Mouse (Mus musculus) stomach, postnatal 0 days (tissue): ENCODE measurements at regions not wholly inside any gene's neighbourhood (a gene's known extent, or its start where the extent isn't known, plus 50 kb on each side); places are given as distances from the start of the nearest gene placed in this dataset.

ENCODE experiments used
- ATAC-seq: fragments of 200-750 bp; cut with Nextera tagmentation; 2 replicates; pipeline ENCODE4 v1.8.0; 2017; ENCODE audit not compliant: low FRiP score, low TSS enrichment
- DNase-seq: peaks from one replicate; pipeline ENCODE4 v3.0.0-alpha.2; 2016; ENCODE audit warnings: low spot score
- H3K27ac ChIP-seq: fragments of 300-500 bp; sonication (generic); replicated peaks from 2 replicates; pipeline ENCODE4 v1.5.1; 2014; ENCODE audit warnings: mild to moderate bottlenecking, control low read depth
- H3K27me3 ChIP-seq: fragments of 300-500 bp; sonication (generic); 2 replicates; pipeline ENCODE4 v1.6.1; 2014; ENCODE audit warnings: low read length; ENCODE audit not compliant: control insufficient read depth, insufficient read depth
- H3K36me3 ChIP-seq: fragments of 300-500 bp; sonication (generic); 2 replicates; pipeline ENCODE4 v1.6.1; 2014; ENCODE audit warnings: low read length, mixed read lengths; ENCODE audit not compliant: control insufficient read depth, insufficient read depth
- H3K4me1 ChIP-seq: fragments of 300-500 bp; sonication (generic); replicated peaks from 2 replicates; pipeline ENCODE4 v1.6.1; 2014; ENCODE audit warnings: antibody characterized with exemption; ENCODE audit not compliant: control insufficient read depth, insufficient read depth
- H3K4me2 ChIP-seq: fragments of 300-500 bp; sonication (generic); replicated peaks from 2 replicates; pipeline ENCODE4 v1.6.1; 2014; ENCODE audit warnings: low read depth, mild to moderate bottlenecking, control low read depth, moderate library complexity
- H3K4me3 ChIP-seq: fragments of 300-500 bp; sonication (generic); 2 replicates; pipeline ENCODE4 v1.5.1; 2014; ENCODE audit warnings: low read depth, low read length, control low read depth
- H3K9ac ChIP-seq: fragments of 300-500 bp; sonication (generic); 2 replicates; pipeline ENCODE4 v1.6.1; 2014; ENCODE audit warnings: mild to moderate bottlenecking, low read length, control low read depth, mixed read lengths
- H3K9me3 ChIP-seq: fragments of 300-500 bp; sonication (generic); 2 replicates; pipeline ENCODE4 v1.6.1; 2016; ENCODE audit warnings: low read length; ENCODE audit not compliant: control insufficient read depth
- CTCF ChIP-seq: IDR thresholded peaks from 2 replicates; pipeline ENCODE4 v1.5.1; 2016; ENCODE audit warnings: antibody characterized with exemption, low read depth, mild to moderate bottlenecking, moderate library complexity
- EP300 ChIP-seq: optimal IDR thresholded peaks from 2 replicates; pipeline ENCODE3; 2016; ENCODE audit warnings: antibody characterized with exemption
- WGBS: fragments of 180-500 bp; shearing (Covaris S2); extraction: QIAGEN DNeasy Blood & Tissue Kit; methylation state at CpG from one replicate; pipeline ENCODE4 v1.1.7; 2014; 5-methylcytosine and 5-hydroxymethylcytosine counted together

DNA sequence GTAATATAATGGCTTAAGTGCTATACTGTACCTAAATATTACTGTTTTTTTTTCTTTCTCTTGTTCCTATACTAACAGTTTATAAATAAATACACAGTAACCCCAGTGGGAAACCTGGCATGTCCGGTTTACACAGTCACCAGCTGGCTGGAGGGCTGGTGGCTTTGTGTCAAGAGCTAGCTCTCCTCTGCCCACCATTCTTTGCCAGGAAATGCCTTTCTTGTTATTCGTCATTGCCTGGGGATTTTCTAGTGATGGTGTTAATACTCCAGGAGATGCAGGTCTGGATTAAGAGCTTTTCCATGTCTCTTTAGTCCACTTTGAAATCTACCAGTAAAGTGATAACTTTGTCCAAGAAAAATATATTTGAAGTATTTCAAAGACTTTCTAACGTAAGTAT lies 584.2 kb downstream of the Ptprc start:
- H3K36me3 ChIP-seq, result no peaks in the 10 kb centered on the region
- H3K4me2 ChIP-seq, result no peak overlapping the region
- H3K4me3 ChIP-seq, result no peak overlapping the region
- no peaks in the 10 kb centered on the region for H3K27me3 ChIP-seq
- ATAC-seq, result no peak
- no peak overlapping the region for H3K9ac ChIP-seq
- DNase-seq, result no peak
- no peaks in the 10 kb centered on the region for H3K9me3 ChIP-seq
- 34% methylated on average over 3 of the region's 3 CpGs for WGBS
- no peaks in the 10 kb centered on the region; the same call in 1 of the 2 replicates for H3K4me1 ChIP-seq
- TF ChIP-seq EP300 (no peak), CTCF (no peak)
- H3K27ac ChIP-seq, result no peak overlapping the region

DNA sequence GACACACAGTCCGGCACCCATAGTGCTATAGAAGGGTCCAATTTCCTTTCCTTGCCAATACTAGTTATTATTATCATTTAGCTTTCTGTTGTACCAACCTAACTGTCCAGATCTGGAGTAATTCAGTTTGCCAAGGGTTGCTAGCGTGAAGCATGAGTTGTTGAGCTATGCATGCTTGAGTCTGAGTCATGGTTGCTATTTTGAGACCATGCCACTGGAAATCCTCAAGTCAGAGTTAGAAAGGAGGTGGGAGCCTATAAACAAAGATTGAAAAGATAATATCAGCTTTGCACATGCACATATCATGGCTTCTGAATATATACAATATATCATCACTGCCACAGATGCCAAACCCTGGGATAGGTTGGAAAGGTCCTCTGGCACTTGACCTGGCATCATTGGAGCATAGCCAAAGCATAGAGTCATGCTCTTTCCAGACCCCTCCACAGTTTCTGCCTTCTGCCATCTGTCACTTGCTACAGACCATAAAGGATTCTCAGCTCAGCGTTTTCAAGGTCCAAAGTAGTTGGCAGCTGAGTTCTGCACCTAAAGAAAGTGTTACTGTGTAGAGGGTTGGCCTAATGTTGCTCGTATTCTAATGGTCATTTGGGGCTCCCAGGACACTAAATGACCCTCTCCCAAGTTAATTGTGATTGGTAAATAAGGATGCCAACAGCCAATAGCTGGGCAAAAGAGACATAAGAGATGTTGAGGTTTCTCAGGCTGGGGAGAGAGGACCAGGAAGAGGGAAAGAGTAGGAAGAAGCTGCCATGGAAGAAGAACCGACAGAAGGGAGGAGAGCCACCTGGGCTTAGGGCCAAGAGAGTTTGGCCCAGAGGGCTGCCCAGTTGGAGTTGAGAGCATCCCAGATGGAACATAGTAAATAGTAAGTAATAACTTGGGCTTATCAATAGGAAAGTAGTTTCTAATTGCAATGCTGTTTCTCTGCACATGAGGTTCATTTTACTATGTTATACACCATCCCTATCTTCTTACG lies 586.9 kb downstream of the Ptprc start:
- 0 out of 2 replicates have a peak overlapping the region, but pooled peaks have one; percentile 14 for H3K27ac ChIP-seq
- H3K9me3 ChIP-seq, result no peaks in the 10 kb centered on the region
- no peak overlapping the region for H3K4me2 ChIP-seq
- no peaks in the 10 kb centered on the region; the same call in 1 of the 2 replicates for H3K4me1 ChIP-seq
- H3K36me3 ChIP-seq, result no peaks in the 10 kb centered on the region
- ATAC-seq (no peak), DNase-seq (no peak)
- no peak overlapping the region for H3K9ac ChIP-seq
- TF ChIP-seq EP300 (no peak), CTCF (no peak)
- no peaks in the 10 kb centered on the region for H3K27me3 ChIP-seq
- no peak overlapping the region for H3K4me3 ChIP-seq
- 67% methylated on average over 6 of the region's 6 CpGs for WGBS

DNA sequence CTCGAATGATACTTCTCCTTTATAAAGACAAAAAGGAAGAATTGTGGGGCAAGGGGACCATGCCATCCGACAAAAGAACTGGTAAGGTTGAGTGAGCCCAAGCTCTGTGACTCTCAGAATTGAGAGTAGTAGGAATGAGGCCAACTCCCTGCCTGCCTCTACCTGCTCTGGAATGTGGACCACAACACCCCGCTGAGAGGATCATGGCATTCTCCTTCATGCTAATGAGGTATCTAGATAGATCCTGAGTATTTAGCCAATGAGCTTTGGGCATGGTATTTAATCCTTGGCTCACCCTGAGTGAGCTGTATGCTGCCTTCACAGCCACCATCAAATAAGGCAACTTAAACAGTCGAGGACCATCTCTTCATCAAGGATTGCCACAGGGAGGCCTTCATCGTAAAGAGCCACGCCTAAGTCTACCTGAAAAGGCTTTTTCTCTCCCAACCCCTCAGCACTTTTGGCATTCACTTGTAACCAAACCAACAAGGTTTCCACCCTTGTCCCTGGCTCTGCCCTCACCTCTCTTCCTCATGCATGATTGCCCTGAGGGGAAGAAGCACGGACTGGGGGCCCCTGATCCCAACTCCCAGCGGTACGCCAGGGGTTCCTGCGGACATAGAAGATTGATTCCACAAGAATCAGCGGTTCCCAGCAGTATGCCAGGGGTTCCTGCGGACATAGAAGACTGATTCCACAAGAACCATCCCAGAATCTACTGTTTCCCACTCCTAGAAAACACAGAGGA lies 587.9 kb downstream of the Ptprc start:
- Histone ChIP-seq H3K9ac (no peak overlapping the region), H3K4me1 (no peaks in the 10 kb centered on the region; the same call in 1 of the 2 replicates), H3K27ac (0 out of 2 replicates have a peak overlapping the region, but pooled peaks have one; percentile 14), H3K4me2 (no peak overlapping the region), H3K9me3 (no peaks in the 10 kb centered on the region), H3K36me3 (no peaks in the 10 kb centered on the region), H3K4me3 (no peak overlapping the region), H3K27me3 (no peaks in the 10 kb centered on the region)
- whole genome bisulfite sequencing, result 87% methylated on average over 12 of the region's 12 CpGs
- ATAC-seq (no peak), DNase-seq (no peak)
- no peak for TF ChIP-seq CTCF
- no peak for TF ChIP-seq EP300

DNA sequence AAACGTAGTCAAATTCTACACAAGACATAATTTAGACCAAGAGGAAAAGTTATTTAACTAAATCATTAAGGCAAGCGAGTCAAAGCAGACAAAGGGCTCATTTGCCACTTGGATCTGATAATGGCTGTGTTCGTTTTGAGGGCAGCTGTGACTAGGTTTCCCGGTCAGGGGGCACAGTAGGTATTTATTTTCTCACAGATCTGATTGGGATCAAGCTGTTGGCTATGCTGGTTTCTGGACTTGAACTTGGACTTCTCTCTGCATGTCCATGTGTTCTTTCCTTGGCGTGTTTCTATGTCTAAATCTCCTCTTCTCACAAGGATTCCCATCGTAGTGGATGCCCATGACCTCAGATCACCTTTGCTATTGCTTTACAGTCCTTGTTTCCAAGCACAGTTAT lies 590.8 kb downstream of the Ptprc start:
- Histone ChIP-seq H3K4me3 (no peak overlapping the region), H3K4me1 (no peaks in the 10 kb centered on the region; the same call in 1 of the 2 replicates), H3K27me3 (no peaks in the 10 kb centered on the region), H3K36me3 (no peaks in the 10 kb centered on the region), H3K4me2 (no peak overlapping the region), H3K9ac (no peak overlapping the region), H3K27ac (no peak overlapping the region), H3K9me3 (no peaks in the 10 kb centered on the region)
- TF ChIP-seq CTCF, result no peak
- TF ChIP-seq EP300, result no peak
- no peak for ATAC-seq
- DNase-seq, result no peak
- 73% methylated on average over 6 of the region's 6 CpGs for WGBS

DNA sequence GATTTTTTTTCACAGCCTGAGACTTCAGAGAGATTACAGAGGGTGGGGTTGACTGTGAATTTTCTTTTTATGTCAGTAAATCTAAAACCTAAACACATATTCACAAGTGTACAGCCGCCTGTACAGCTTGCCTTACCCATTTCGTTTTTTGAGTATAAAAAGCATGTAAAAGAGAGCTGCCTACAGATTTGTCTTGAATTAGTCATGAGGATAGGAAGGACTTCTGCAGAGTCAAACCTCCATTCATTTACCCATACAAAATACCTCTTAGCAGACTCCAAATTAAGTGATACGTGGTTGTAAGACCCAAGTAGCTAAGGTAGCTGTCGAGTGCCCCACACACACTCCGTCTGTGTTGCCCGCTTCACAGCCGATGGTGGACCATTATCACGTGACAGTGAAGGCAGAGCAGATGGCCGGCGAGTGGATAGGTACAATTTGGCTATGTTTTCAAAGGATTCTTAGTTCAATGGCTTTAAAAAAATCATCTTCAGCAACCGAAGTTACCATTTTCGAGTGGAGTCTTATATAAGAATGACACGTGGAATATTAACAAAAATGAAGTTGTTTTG lies 591.3 kb downstream of the Ptprc start:
- no peaks in the 10 kb centered on the region for H3K27me3 ChIP-seq
- no peaks in the 10 kb centered on the region for H3K9me3 ChIP-seq
- H3K4me1 ChIP-seq, result no peaks in the 10 kb centered on the region; the same call in 1 of the 2 replicates
- H3K9ac ChIP-seq, result no peak overlapping the region
- H3K4me3 ChIP-seq, result no peak overlapping the region
- no peaks in the 10 kb centered on the region for H3K36me3 ChIP-seq
- WGBS, result 85% methylated on average over 13 of the region's 13 CpGs
- DNase-seq (no peak), ATAC-seq (no peak)
- H3K27ac ChIP-seq, result no peak overlapping the region
- no peak overlapping the region for H3K4me2 ChIP-seq
- TF ChIP-seq CTCF (no peak), EP300 (no peak)
